Mouse (Mus musculus): Measurements from ENCODE around the gene Tbc1d8. TPM values are rescaled to one million over a fixed set of nuclear protein-coding genes. Genes with fewer than 3 reads are reported as not detected.

The Tbc1d8 gene
- 10.0 and 11.6 TPM in 2 replicates for polyA plus RNA-seq (2014; fragmentation: Nextera tagmentation; extraction: Ambion mirVana)

- H3K9me3 ChIP-seq (ENCODE audit: control insufficient read depth, low read length), result no peaks in the 10 kb centered on the region
- peak within 1 kb of the TSS; percentile 80 for H3K27ac ChIP-seq
- H3K9ac ChIP-seq, result peak within 1 kb of the TSS; percentile 81
- H3K4me3 ChIP-seq (replicated peaks; ENCODE audit: low read length), result peak within 1 kb of the TSS; percentile 81
- H3K27me3 ChIP-seq (ENCODE audit: control insufficient read depth, insufficient read depth, low read length), result no peaks in the 10 kb centered on the region
- ATAC-seq (ENCODE audit: low FRiP score) (peak; percentile 95), DNase-seq (ENCODE audit: low spot score) (peak; percentile 83)
- under 1% methylated on average over 84 of the region's 90 CpGs for WGBS
- H3K4me1 ChIP-seq (replicated peaks; ENCODE audit: control insufficient read depth, insufficient read depth, low read length), result peaks cover 18% of the 10 kb centered on the region
- peak within 1 kb of the TSS; percentile 98 for H3K4me2 ChIP-seq (replicated peaks)
- H3K36me3 ChIP-seq (replicated peaks; ENCODE audit: control insufficient read depth, insufficient read depth), result no peaks in the 10 kb centered on the region
Measured at GRCm38 (mm10) chr1:39478057-39478895, at the start of gene Tbc1d8. Gene Tbc1d8, minus strand, starts transcription at chr1:39478755.

- DNase-seq (ENCODE audit: low spot score) (no peak), ATAC-seq (ENCODE audit: low FRiP score) (no peak)
- H3K9ac ChIP-seq, result no peak overlapping the region
- H3K27ac ChIP-seq, result no peak overlapping the region
- no peaks in the 10 kb centered on the region for H3K9me3 ChIP-seq (ENCODE audit: control insufficient read depth, low read length)
- H3K4me2 ChIP-seq (replicated peaks), result no peak overlapping the region
- no peaks in the 10 kb centered on the region for H3K27me3 ChIP-seq (ENCODE audit: control insufficient read depth, insufficient read depth, low read length)
- H3K4me3 ChIP-seq (replicated peaks; ENCODE audit: low read length), result no peak overlapping the region
- no peaks in the 10 kb centered on the region for H3K36me3 ChIP-seq (replicated peaks; ENCODE audit: control insufficient read depth, insufficient read depth)
- H3K4me1 ChIP-seq (replicated peaks; ENCODE audit: control insufficient read depth, insufficient read depth, low read length), result no peaks in the 10 kb centered on the region
- 46% methylated on average over 6 of the region's 6 CpGs for WGBS
Measured at GRCm38 (mm10) chr1:39528319-39528718, 49.8 kb upstream of the Tbc1d8 start.

- no peak overlapping the region for H3K4me3 ChIP-seq (replicated peaks; ENCODE audit: low read length)
- no peaks in the 10 kb centered on the region for H3K27me3 ChIP-seq (ENCODE audit: control insufficient read depth, insufficient read depth, low read length)
- peak; percentile 72 for DNase-seq (ENCODE audit: low spot score)
- ATAC-seq (ENCODE audit: low FRiP score), result no peak
- no peak overlapping the region for H3K9ac ChIP-seq
- H3K36me3 ChIP-seq (replicated peaks; ENCODE audit: control insufficient read depth, insufficient read depth), result no peaks in the 10 kb centered on the region
- 18% methylated on average over 7 of the region's 7 CpGs for WGBS
- H3K9me3 ChIP-seq (ENCODE audit: control insufficient read depth, low read length), result no peaks in the 10 kb centered on the region
- H3K4me1 ChIP-seq (replicated peaks; ENCODE audit: control insufficient read depth, insufficient read depth, low read length), result no peaks in the 10 kb centered on the region
- H3K4me2 ChIP-seq (replicated peaks), result no peak overlapping the region
- H3K27ac ChIP-seq, result no peak overlapping the region
Measured at GRCm38 (mm10) chr1:39527432-39527831, 48.9 kb upstream of the Tbc1d8 start.

- Histone ChIP-seq H3K27ac (no peak overlapping the region), H3K9me3 (ENCODE audit: control insufficient read depth, low read length) (no peaks in the 10 kb centered on the region), H3K27me3 (ENCODE audit: control insufficient read depth, insufficient read depth, low read length) (no peaks in the 10 kb centered on the region), H3K4me1 (replicated peaks; ENCODE audit: control insufficient read depth, insufficient read depth, low read length) (no peaks in the 10 kb centered on the region), H3K9ac (no peak overlapping the region), H3K4me3 (replicated peaks; ENCODE audit: low read length) (no peak overlapping the region), H3K36me3 (replicated peaks; ENCODE audit: control insufficient read depth, insufficient read depth) (no peaks in the 10 kb centered on the region), H3K4me2 (replicated peaks) (no peak overlapping the region)
- no peak for DNase-seq (ENCODE audit: low spot score)
- ATAC-seq (ENCODE audit: low FRiP score), result no peak
- WGBS, result 85% methylated on average over 9 of the region's 9 CpGs
Measured at GRCm38 (mm10) chr1:39526371-39527167, 48.0 kb upstream of the Tbc1d8 start.

GRCm38 (mm10) chr1:39525763-39526162 is 47.2 kb upstream of the Tbc1d8 start:
- Histone ChIP-seq H3K4me1 (replicated peaks; ENCODE audit: control insufficient read depth, insufficient read depth, low read length) (no peaks in the 10 kb centered on the region), H3K27me3 (ENCODE audit: control insufficient read depth, insufficient read depth, low read length) (no peaks in the 10 kb centered on the region), H3K27ac (no peak overlapping the region), H3K36me3 (replicated peaks; ENCODE audit: control insufficient read depth, insufficient read depth) (no peaks in the 10 kb centered on the region), H3K9me3 (ENCODE audit: control insufficient read depth, low read length) (no peaks in the 10 kb centered on the region), H3K9ac (no peak overlapping the region), H3K4me2 (replicated peaks) (no peak overlapping the region), H3K4me3 (replicated peaks; ENCODE audit: low read length) (no peak overlapping the region)
- ATAC-seq (ENCODE audit: low FRiP score) (no peak), DNase-seq (ENCODE audit: low spot score) (no peak)
- WGBS, result 89% methylated on average over 7 of the region's 7 CpGs

- Histone ChIP-seq H3K27me3 (ENCODE audit: control insufficient read depth, insufficient read depth, low read length) (no peaks in the 10 kb centered on the region), H3K9ac (no peak overlapping the region), H3K36me3 (replicated peaks; ENCODE audit: control insufficient read depth, insufficient read depth) (no peaks in the 10 kb centered on the region), H3K9me3 (ENCODE audit: control insufficient read depth, low read length) (no peaks in the 10 kb centered on the region), H3K27ac (no peak overlapping the region), H3K4me1 (replicated peaks; ENCODE audit: control insufficient read depth, insufficient read depth, low read length) (no peaks in the 10 kb centered on the region), H3K4me3 (replicated peaks; ENCODE audit: low read length) (no peak overlapping the region), H3K4me2 (replicated peaks) (no peak overlapping the region)
- peak; percentile 31; the same call in 1 of the 2 replicates for ATAC-seq (ENCODE audit: low FRiP score)
- DNase-seq (ENCODE audit: low spot score), result peak; percentile 72
- 31% methylated on average over 5 of the region's 5 CpGs for WGBS
Measured at GRCm38 (mm10) chr1:39522519-39522918, 44.0 kb upstream of the Tbc1d8 start.

GRCm38 (mm10) chr1:39521326-39521725 is 42.8 kb upstream of the Tbc1d8 start:
- no peak overlapping the region for H3K27ac ChIP-seq
- no peak for DNase-seq (ENCODE audit: low spot score)
- no peaks in the 10 kb centered on the region for H3K4me1 ChIP-seq (replicated peaks; ENCODE audit: control insufficient read depth, insufficient read depth, low read length)
- H3K36me3 ChIP-seq (replicated peaks; ENCODE audit: control insufficient read depth, insufficient read depth), result no peaks in the 10 kb centered on the region
- no peak overlapping the region for H3K4me2 ChIP-seq (replicated peaks)
- no peaks in the 10 kb centered on the region for H3K27me3 ChIP-seq (ENCODE audit: control insufficient read depth, insufficient read depth, low read length)
- WGBS, result 92% methylated on average over 7 of the region's 7 CpGs
- no peaks in the 10 kb centered on the region for H3K9me3 ChIP-seq (ENCODE audit: control insufficient read depth, low read length)
- H3K9ac ChIP-seq, result no peak overlapping the region
- no peak for ATAC-seq (ENCODE audit: low FRiP score)
- no peak overlapping the region for H3K4me3 ChIP-seq (replicated peaks; ENCODE audit: low read length)

- no peaks in the 10 kb centered on the region for H3K4me1 ChIP-seq (replicated peaks; ENCODE audit: control insufficient read depth, insufficient read depth, low read length)
- ATAC-seq (ENCODE audit: low FRiP score) (no peak), DNase-seq (ENCODE audit: low spot score) (no peak)
- peak overlapping the region; percentile 11; the same call in 1 of the 2 replicates for H3K27ac ChIP-seq
- no peaks in the 10 kb centered on the region for H3K36me3 ChIP-seq (replicated peaks; ENCODE audit: control insufficient read depth, insufficient read depth)
- no peaks in the 10 kb centered on the region for H3K9me3 ChIP-seq (ENCODE audit: control insufficient read depth, low read length)
- H3K4me2 ChIP-seq (replicated peaks), result no peak overlapping the region
- no peak overlapping the region for H3K9ac ChIP-seq
- 86% methylated on average over 10 of the region's 10 CpGs for WGBS
- H3K4me3 ChIP-seq (replicated peaks; ENCODE audit: low read length), result no peak overlapping the region
- H3K27me3 ChIP-seq (ENCODE audit: control insufficient read depth, insufficient read depth, low read length), result no peaks in the 10 kb centered on the region
Measured at GRCm38 (mm10) chr1:39515303-39515991, 36.9 kb upstream of the Tbc1d8 start.

- Histone ChIP-seq H3K27ac (no peak overlapping the region), H3K4me1 (replicated peaks; ENCODE audit: control insufficient read depth, insufficient read depth, low read length) (no peaks in the 10 kb centered on the region), H3K9ac (no peak overlapping the region), H3K36me3 (replicated peaks; ENCODE audit: control insufficient read depth, insufficient read depth) (no peaks in the 10 kb centered on the region), H3K27me3 (ENCODE audit: control insufficient read depth, insufficient read depth, low read length) (no peaks in the 10 kb centered on the region), H3K4me2 (replicated peaks) (no peak overlapping the region), H3K4me3 (replicated peaks; ENCODE audit: low read length) (no peak overlapping the region), H3K9me3 (ENCODE audit: control insufficient read depth, low read length) (no peaks in the 10 kb centered on the region)
- ATAC-seq (ENCODE audit: low FRiP score) (no peak), DNase-seq (ENCODE audit: low spot score) (no peak)
- WGBS, result 74% methylated on average over 1 of the region's 1 CpGs
Measured at GRCm38 (mm10) chr1:39512183-39512582, 33.6 kb upstream of the Tbc1d8 start.

Measured in hindbrain, embryonic 14.5 days (tissue).